In genomic region chr7:141902791-141903190, GRCm38 (mm10) we compare ENCODE assay signal across 9 mouse cellular contexts. TPM values are rescaled to one million over a fixed set of nuclear protein-coding genes. Genes with fewer than 3 reads are reported as not detected.
DNase-seq lines count a peak whose midpoint lies in the region; ATAC-seq and TF ChIP-seq lines count a peak whose summit lies in the region.
"Had no signal": no experiment of that assay in that cellular context is flagged by ENCODE, and none has a peak within 500 bp of the region (broad histone marks: within the 10 kb centered on the region; RNA-seq: fewer than 3 reads in every experiment).

No protein-coding gene starts in this region.

- no peak for TF ChIP-seq CTCF in hindbrain, postnatal 0 days (IDR thresholded peaks at IDR 0.05; ENCODE audit: low read depth)

- H3K36me3 ChIP-seq in megakaryocyte, embryonic 14.5 days (replicated peaks; ENCODE audit: low read length) = peaks cover 25% of the 10 kb centered on the region
- no peaks in the 10 kb centered on the region for H3K36me3 ChIP-seq in hindbrain, postnatal 0 days (ENCODE audit: insufficient read depth, low read length)
- no peaks in the 10 kb centered on the region for H3K36me3 ChIP-seq in midbrain, embryonic 15.5 days (replicated peaks)

- DNase-seq in cerebellum, adult 11 months = peak; percentile 18
- DNase-seq in cerebellum, adult 8-10 months = no peak
- no peak for DNase-seq in hindbrain, postnatal 0 days (ENCODE audit: low spot score)
- no peak for DNase-seq in urinary bladder, adult 18-20 months (ENCODE audit: low spot score in 2 of 2)
- no peak for DNase-seq in urinary bladder, postnatal 36 days (ENCODE audit: low spot score in 2 of 2)

- H3K4me2 ChIP-seq in hindbrain, postnatal 0 days (ENCODE audit: low read depth, low read length) = peak overlapping the region; percentile 75
- H3K4me2 ChIP-seq in midbrain, embryonic 15.5 days = peak overlapping the region; percentile 61

- H3K4me3 ChIP-seq in megakaryocyte, embryonic 14.5 days (replicated peaks) = peak overlapping the region; percentile 92
- H3K4me3 ChIP-seq in hindbrain, postnatal 0 days (ENCODE audit: low read length) = peak overlapping the region; percentile 85
- peak overlapping the region; percentile 79 for H3K4me3 ChIP-seq in midbrain, embryonic 15.5 days

- 67% methylated on average over 4 of the region's 4 CpGs for WGBS in hindbrain, postnatal 0 days
- 71% methylated on average over 4 of the region's 4 CpGs for WGBS in midbrain, embryonic 15.5 days

- H3K9me3 ChIP-seq in megakaryocyte, embryonic 14.5 days = peaks cover 19% of the 10 kb centered on the region
- H3K9me3 ChIP-seq in hindbrain, postnatal 0 days (ENCODE audit: low read length) = no peaks in the 10 kb centered on the region
- H3K9me3 ChIP-seq in midbrain, embryonic 15.5 days = no peaks in the 10 kb centered on the region

- peaks cover 38% of the 10 kb centered on the region for H3K4me1 ChIP-seq in megakaryocyte, embryonic 14.5 days
- peaks cover 24% of the 10 kb centered on the region for H3K4me1 ChIP-seq in hindbrain, postnatal 0 days (ENCODE audit: insufficient read depth, low read length)
- peaks cover 34% of the 10 kb centered on the region for H3K4me1 ChIP-seq in midbrain, embryonic 15.5 days

- peak overlapping the region; percentile 86 for H3K9ac ChIP-seq in hindbrain, postnatal 0 days (replicated peaks; ENCODE audit: low read length)
- H3K9ac ChIP-seq in midbrain, embryonic 15.5 days = peak overlapping the region; percentile 55

- H3K27ac ChIP-seq in hindbrain, postnatal 0 days = peak overlapping the region; percentile 79
- H3K27ac ChIP-seq in midbrain, embryonic 15.5 days = peak overlapping the region; percentile 85

- peaks cover 12% of the 10 kb centered on the region for H3K27me3 ChIP-seq in megakaryocyte, embryonic 14.5 days (replicated peaks)
- no peaks in the 10 kb centered on the region for H3K27me3 ChIP-seq in hindbrain, postnatal 0 days (ENCODE audit: insufficient read depth, low read length)
- peaks cover 5% of the 10 kb centered on the region for H3K27me3 ChIP-seq in midbrain, embryonic 15.5 days (replicated peaks)

- ATAC-seq in megakaryocyte, adult 5-6 weeks (ENCODE audit: poor library complexity, severe bottlenecking) = no peak
- no peak for ATAC-seq in hindbrain, postnatal 0 days
- no peak for ATAC-seq in midbrain, embryonic 15.5 days (replicated peaks)

RNA-seq across cellular contexts. Expression of gene Tollip, which starts 15.5 kb away (rescaled TPM):
- 31.0 and 40.1 TPM in 2 replicates for polyA plus RNA-seq in megakaryocyte, embryonic 14.5 days (2012; ENCODE audit: insufficient read depth, low replicate concordance)
- 29.0 and 30.9 TPM in 2 replicates for total RNA-seq in megakaryocyte, adult 5-6 weeks (2015)
- 30.7 and 38.7 TPM in 2 replicates for total RNA-seq in megakaryocyte, adult 5-6 weeks (2017)
- 120 and 121 TPM in 2 replicates for total RNA-seq in hindbrain, postnatal 0 days (2014; rRNA removed)
- polyA plus RNA-seq in hindbrain, postnatal 0 days (2015; fragmentation: Nextera tagmentation; extraction: Ambion mirVana) = 68.5 and 72.6 TPM in 2 replicates
- polyA plus RNA-seq in midbrain, embryonic 15.5 days (2015; fragmentation: Nextera tagmentation; extraction: Ambion mirVana) = 82.6 TPM in 2 replicates

RNA-seq across cellular contexts. Expression of gene Brsk2, which starts 46.8 kb away (rescaled TPM):
- polyA plus RNA-seq in megakaryocyte, embryonic 14.5 days (2012; ENCODE audit: insufficient read depth, low replicate concordance) = not detected in 2 replicates
- total RNA-seq in megakaryocyte, adult 5-6 weeks (2015) = not detected in 2 replicates
- not detected in 2 replicates for total RNA-seq in megakaryocyte, adult 5-6 weeks (2017)
- 136 and 143 TPM in 2 replicates for total RNA-seq in hindbrain, postnatal 0 days (2014; rRNA removed)
- 17.9 and 18.0 TPM in 2 replicates for polyA plus RNA-seq in hindbrain, postnatal 0 days (2015; fragmentation: Nextera tagmentation; extraction: Ambion mirVana)
- 24.7 and 25.9 TPM in 2 replicates for polyA plus RNA-seq in midbrain, embryonic 15.5 days (2015; fragmentation: Nextera tagmentation; extraction: Ambion mirVana)
- total RNA-seq: hematopoietic stem cell, adult 5-6 weeks had no signal

Comparison
In these comparisons a context has a peak if more than half of its experiments do, and no peak if none do; other contexts are left out.
1. RNA of gene Brsk2, which starts 46.8 kb away (polyA plus RNA-seq): 24.7 to 25.9 TPM in midbrain, embryonic 15.5 days and 17.9 to 18.0 TPM in hindbrain, postnatal 0 days; not detected in megakaryocyte, embryonic 14.5 days; every median in the first group is over 10 times any median in the second.
2. Peak in every context shown above with its lines, with median percentiles within 50 percentile points of each other: H3K4me3 ChIP-seq.